Mouse (Mus musculus): ENCODE data around the gene Rpl19. TPM values are rescaled to one million over a fixed set of nuclear protein-coding genes. Genes with fewer than 3 reads are reported as not detected.

Gene Rpl19
- polyA plus RNA-seq, 2 experiments: 1,199 to 1,869 TPM

- ATAC-seq (ENCODE audit: low FRiP score, low read depth): no peak
Measured at GRCm38 (mm10) chr11:98019883-98020610, 6.5 kb upstream of the Rpl19 start.

GRCm38 (mm10) chr11:98020710-98021109 is 5.8 kb upstream of the Rpl19 start:
- DNase-seq (ENCODE audit: low spot score): no peak
- no peak overlapping the region for H3K4me3 ChIP-seq (replicated peaks; ENCODE audit: low read length)
- H3K4me1 ChIP-seq (ENCODE audit: control insufficient read depth, insufficient read depth, low read length): peaks cover 24% of the 10 kb centered on the region
- H3K27ac ChIP-seq (replicated peaks; ENCODE audit: low read depth, low read length): no peak overlapping the region
- H3K4me2 ChIP-seq (replicated peaks; ENCODE audit: low read depth, low read length, severe bottlenecking): peak overlapping the region; percentile 61
- 47% methylated on average over 1 of the region's 1 CpGs for WGBS
- H3K9me3 ChIP-seq (ENCODE audit: control insufficient read depth, low read length): no peaks in the 10 kb centered on the region
- peaks cover 31% of the 10 kb centered on the region for H3K36me3 ChIP-seq (ENCODE audit: control insufficient read depth, insufficient read depth, low read length)
- no peak for TF ChIP-seq POLR2A (IDR thresholded peaks at IDR 0.05; ENCODE audit: borderline replicate concordance, extremely low read depth, insufficient read depth, insufficient read length)
- ATAC-seq (ENCODE audit: low FRiP score, low read depth): no peak
- no peaks in the 10 kb centered on the region for H3K27me3 ChIP-seq (ENCODE audit: control insufficient read depth, insufficient read depth, low read length)
- no peak overlapping the region for H3K9ac ChIP-seq (ENCODE audit: low read depth, low read length, severe bottlenecking)

More at GRCm38 (mm10) chr11:98019883-98020610, 6.5 kb upstream of the Rpl19 start:
- WGBS: 23% methylated on average over 7 of the region's 8 CpGs
- Histone ChIP-seq H3K9me3 (ENCODE audit: control insufficient read depth, low read length) (no peaks in the 10 kb centered on the region), H3K4me3 (replicated peaks; ENCODE audit: low read length) (no peak overlapping the region), H3K36me3 (ENCODE audit: control insufficient read depth, insufficient read depth, low read length) (peaks cover 38% of the 10 kb centered on the region), H3K4me1 (ENCODE audit: control insufficient read depth, insufficient read depth, low read length) (peaks cover 22% of the 10 kb centered on the region), H3K4me2 (replicated peaks; ENCODE audit: low read depth, low read length, severe bottlenecking) (peak overlapping the region; percentile 6), H3K27ac (replicated peaks; ENCODE audit: low read depth, low read length) (no peak overlapping the region), H3K27me3 (ENCODE audit: control insufficient read depth, insufficient read depth, low read length) (no peaks in the 10 kb centered on the region), H3K9ac (ENCODE audit: low read depth, low read length, severe bottlenecking) (peak overlapping the region; percentile 25; the same call in 1 of the 2 replicates)
- DNase-seq (ENCODE audit: low spot score): no peak
- TF ChIP-seq POLR2A (IDR thresholded peaks at IDR 0.05; ENCODE audit: borderline replicate concordance, extremely low read depth, insufficient read depth, insufficient read length): no peak

GRCm38 (mm10) chr11:98021118-98021517 is 5.4 kb upstream of the Rpl19 start:
- H3K27me3 ChIP-seq (ENCODE audit: control insufficient read depth, insufficient read depth, low read length): no peaks in the 10 kb centered on the region
- H3K4me2 ChIP-seq (replicated peaks; ENCODE audit: low read depth, low read length, severe bottlenecking): peak overlapping the region; percentile 61
- WGBS: 53% methylated on average over 2 of the region's 2 CpGs
- H3K27ac ChIP-seq (replicated peaks; ENCODE audit: low read depth, low read length): no peak overlapping the region
- peak overlapping the region; percentile 81 for H3K4me3 ChIP-seq (replicated peaks; ENCODE audit: low read length)
- H3K4me1 ChIP-seq (ENCODE audit: control insufficient read depth, insufficient read depth, low read length): peaks cover 28% of the 10 kb centered on the region
- H3K36me3 ChIP-seq (ENCODE audit: control insufficient read depth, insufficient read depth, low read length): peaks cover 27% of the 10 kb centered on the region
- ATAC-seq (ENCODE audit: low FRiP score, low read depth) (peak; percentile 12; the same call in 1 of the 2 replicates), DNase-seq (ENCODE audit: low spot score) (no peak)
- no peak for TF ChIP-seq POLR2A (IDR thresholded peaks at IDR 0.05; ENCODE audit: borderline replicate concordance, extremely low read depth, insufficient read depth, insufficient read length)
- H3K9me3 ChIP-seq (ENCODE audit: control insufficient read depth, low read length): no peaks in the 10 kb centered on the region
- H3K9ac ChIP-seq (ENCODE audit: low read depth, low read length, severe bottlenecking): peak overlapping the region; percentile 78

GRCm38 (mm10) chr11:98021565-98022252 is 4.8 kb upstream of the Rpl19 start:
- Histone ChIP-seq H3K9ac (ENCODE audit: low read depth, low read length, severe bottlenecking) (peak overlapping the region; percentile 78), H3K9me3 (ENCODE audit: control insufficient read depth, low read length) (no peaks in the 10 kb centered on the region), H3K27ac (replicated peaks; ENCODE audit: low read depth, low read length) (peak overlapping the region; percentile 93), H3K27me3 (ENCODE audit: control insufficient read depth, insufficient read depth, low read length) (no peaks in the 10 kb centered on the region), H3K4me3 (replicated peaks; ENCODE audit: low read length) (peak overlapping the region; percentile 81), H3K36me3 (ENCODE audit: control insufficient read depth, insufficient read depth, low read length) (peaks cover 21% of the 10 kb centered on the region), H3K4me2 (replicated peaks; ENCODE audit: low read depth, low read length, severe bottlenecking) (peak overlapping the region; percentile 61), H3K4me1 (ENCODE audit: control insufficient read depth, insufficient read depth, low read length) (peaks cover 28% of the 10 kb centered on the region)
- TF ChIP-seq POLR2A (IDR thresholded peaks at IDR 0.05; ENCODE audit: borderline replicate concordance, extremely low read depth, insufficient read depth, insufficient read length): no peak
- 3% methylated on average over 33 of the region's 34 CpGs for WGBS
- ATAC-seq (ENCODE audit: low FRiP score, low read depth): peak; percentile 24
- DNase-seq (ENCODE audit: low spot score): peak; percentile 71

GRCm38 (mm10) chr11:98022253-98022554 is 4.3 kb upstream of the Rpl19 start:
- DNase-seq (ENCODE audit: low spot score) (no peak), ATAC-seq (ENCODE audit: low FRiP score, low read depth) (no peak; the same call in 1 of the 2 replicates)
- H3K27ac ChIP-seq (replicated peaks; ENCODE audit: low read depth, low read length): peak overlapping the region; percentile 93
- H3K4me2 ChIP-seq (replicated peaks; ENCODE audit: low read depth, low read length, severe bottlenecking): peak overlapping the region; percentile 61
- no peaks in the 10 kb centered on the region for H3K9me3 ChIP-seq (ENCODE audit: control insufficient read depth, low read length)
- peak overlapping the region; percentile 78 for H3K9ac ChIP-seq (ENCODE audit: low read depth, low read length, severe bottlenecking)
- WGBS: 2% methylated on average over 19 of the region's 23 CpGs
- peaks cover 16% of the 10 kb centered on the region for H3K36me3 ChIP-seq (ENCODE audit: control insufficient read depth, insufficient read depth, low read length)
- peak overlapping the region; percentile 81 for H3K4me3 ChIP-seq (replicated peaks; ENCODE audit: low read length)
- no peak for TF ChIP-seq POLR2A (IDR thresholded peaks at IDR 0.05; ENCODE audit: borderline replicate concordance, extremely low read depth, insufficient read depth, insufficient read length)
- no peaks in the 10 kb centered on the region for H3K27me3 ChIP-seq (ENCODE audit: control insufficient read depth, insufficient read depth, low read length)
- peaks cover 28% of the 10 kb centered on the region for H3K4me1 ChIP-seq (ENCODE audit: control insufficient read depth, insufficient read depth, low read length)

Measured in limb, embryonic 14.5 days (tissue).